Mouse (Mus musculus): ENCODE measurements around the gene Ttll13.

Ttll13 gene

DNA sequence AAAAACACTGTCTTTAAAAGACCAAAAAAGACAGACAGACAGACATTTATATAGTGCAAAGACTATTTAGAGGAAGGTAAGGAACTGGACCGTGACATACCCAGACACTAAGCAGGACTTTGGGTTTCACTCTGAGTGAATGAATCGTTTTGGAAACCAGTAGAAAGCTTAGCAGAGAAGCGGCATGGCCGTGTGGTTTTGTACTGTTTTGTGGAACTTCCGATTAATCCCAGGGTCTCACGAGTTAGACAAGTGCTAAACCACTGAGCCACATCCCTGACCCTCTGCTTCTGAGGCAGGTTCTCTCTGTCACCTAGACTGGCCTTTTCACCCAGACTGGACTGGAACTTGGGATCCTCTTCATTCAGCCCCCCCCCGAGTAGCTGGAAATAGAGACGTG, 31.7 kb upstream of the Ttll13 start:
- no peak for DNase-seq (ENCODE audit: low read depth)

DNA sequence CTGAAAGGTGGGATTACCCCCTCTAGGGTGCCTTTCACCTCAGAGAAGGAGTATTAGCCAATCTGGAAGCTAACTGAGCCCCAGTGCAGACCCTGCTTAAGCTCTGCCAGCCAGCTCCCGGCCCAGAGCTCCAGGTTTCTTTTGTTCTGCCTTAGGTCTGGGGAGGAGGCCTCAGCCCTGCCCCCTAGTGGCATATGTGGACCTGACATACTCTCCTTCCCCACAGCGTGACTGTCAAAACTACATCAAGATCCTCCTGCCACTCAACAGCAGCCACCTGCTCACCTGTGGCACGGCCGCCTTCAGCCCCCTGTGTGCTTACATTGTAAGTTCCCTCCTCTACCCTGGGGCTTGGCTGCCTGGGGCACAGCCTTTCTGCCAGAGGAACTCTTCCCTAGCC, 30.8 kb upstream of the Ttll13 start:
- DNase-seq (ENCODE audit: low read depth): peak; percentile 89

GRCm38 (mm10) chr7:80216566-80216965, 29.6 kb upstream of the Ttll13 start:
- DNase-seq (ENCODE audit: low read depth): no peak

DNA sequence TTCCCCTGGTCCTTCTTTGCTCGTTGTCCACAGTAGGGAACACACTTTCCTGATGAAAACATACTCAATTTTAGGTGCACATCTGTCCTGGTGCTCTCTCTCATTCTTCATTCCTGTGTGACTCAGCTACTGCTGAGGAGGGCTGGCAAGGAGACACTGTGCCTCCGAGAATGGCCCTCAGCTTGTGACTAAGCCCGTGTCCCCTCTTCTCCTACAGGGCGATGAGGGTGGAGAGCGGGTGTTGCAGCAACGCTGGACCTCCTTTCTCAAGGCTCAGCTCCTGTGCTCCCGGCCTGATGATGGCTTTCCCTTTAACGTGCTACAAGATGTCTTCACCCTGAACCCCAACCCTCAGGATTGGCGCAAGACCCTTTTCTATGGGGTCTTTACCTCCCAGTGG, 27.5 kb upstream of the Ttll13 start:
- no peak for DNase-seq (ENCODE audit: low read depth)

GRCm38 (mm10) chr7:80220237-80220797, 25.9 kb upstream of the Ttll13 start:
- DNase-seq (ENCODE audit: low read depth): no peak

DNA sequence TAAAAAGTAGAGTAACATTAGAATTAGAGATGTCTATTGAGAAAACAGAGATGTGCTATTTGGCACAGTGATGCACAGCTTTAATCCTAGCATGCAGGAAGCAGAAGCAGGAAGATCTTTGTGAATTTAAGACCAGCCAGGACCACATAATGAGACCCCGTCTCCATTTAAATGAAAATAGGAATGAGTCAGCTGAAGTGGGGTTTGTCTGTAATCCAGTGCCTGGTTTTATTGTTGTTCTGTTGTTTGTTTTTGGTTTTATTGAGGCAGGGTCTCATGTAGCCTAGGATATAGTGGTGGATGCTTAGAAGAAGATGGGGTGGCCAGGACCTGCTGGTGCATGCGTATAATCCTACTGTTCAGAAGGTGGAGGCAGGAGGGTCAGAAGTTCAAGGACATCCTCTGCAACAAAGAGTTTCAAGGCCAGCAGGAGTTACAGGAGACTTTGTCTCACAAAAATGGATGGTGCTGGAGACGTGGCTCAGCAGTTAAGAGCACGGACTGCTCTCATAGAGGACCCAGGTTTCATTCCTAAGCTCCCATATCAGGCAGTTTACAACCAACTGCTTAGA, 24.9 kb upstream of the Ttll13 start:
- no peak for DNase-seq (ENCODE audit: low read depth)

DNA sequence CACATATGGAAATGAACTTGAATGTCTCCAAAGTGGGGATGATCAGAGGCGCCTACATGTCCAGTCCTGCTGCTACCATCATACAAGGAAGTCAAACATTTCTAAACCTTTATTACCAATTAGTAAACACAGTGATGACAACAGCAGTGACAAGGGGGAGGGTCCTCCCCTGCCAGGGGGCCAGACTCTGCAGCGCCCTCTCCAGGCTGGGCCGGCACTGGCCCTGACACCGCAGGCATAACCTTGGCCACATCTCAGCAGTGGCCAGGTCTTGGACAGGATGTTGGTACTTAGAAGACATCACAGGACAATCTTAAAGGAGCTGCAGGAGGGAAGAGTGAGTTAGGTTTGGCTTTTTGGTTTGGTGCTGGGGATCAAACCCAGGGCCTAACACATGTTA, 19.1 kb upstream of the Ttll13 start:
- no peak for DNase-seq (ENCODE audit: low read depth)

- DNase-seq (ENCODE audit: low read depth): no peak
These were observed 16.0 kb upstream of the Ttll13 start for GRCm38 (mm10) chr7:80230196-80230595.

DNA sequence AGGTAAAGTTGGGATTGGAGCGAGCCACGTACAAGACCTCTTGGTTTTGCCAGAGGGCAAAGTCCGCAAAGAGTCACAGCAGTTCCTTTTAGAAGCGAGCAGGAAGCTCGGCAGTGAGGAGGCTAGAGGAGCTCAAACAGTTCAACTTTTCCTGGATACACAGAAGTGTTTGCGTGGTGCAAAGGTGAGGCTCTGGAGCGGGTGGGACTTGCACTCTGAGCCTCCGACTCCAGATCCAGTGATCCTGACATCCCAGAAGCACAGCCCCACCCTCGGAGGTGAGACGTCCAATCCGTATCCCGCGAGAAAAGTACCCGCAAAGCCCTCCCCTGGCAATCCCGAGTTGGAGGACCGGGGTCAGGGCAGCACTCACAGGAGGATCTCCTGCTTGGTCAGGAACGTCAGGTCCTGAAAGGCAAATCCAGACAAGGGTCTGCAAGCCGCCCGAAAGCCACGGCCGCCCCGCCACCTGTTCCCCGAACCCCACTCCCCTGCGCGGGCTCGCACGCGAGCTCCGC, 14.1 kb upstream of the Ttll13 start:
- DNase-seq (ENCODE audit: low read depth): peak; percentile 58

GRCm38 (mm10) chr7:80232489-80233029, 13.6 kb upstream of the Ttll13 start, which contains the start of the genes Cib1 and Gdpgp1:
TSS of gene Cib1 (minus strand) at chr7:80232813.
TSS of gene Gdpgp1 (plus strand) at chr7:80232865.
- peak; percentile 99 for DNase-seq (ENCODE audit: low read depth)

DNA sequence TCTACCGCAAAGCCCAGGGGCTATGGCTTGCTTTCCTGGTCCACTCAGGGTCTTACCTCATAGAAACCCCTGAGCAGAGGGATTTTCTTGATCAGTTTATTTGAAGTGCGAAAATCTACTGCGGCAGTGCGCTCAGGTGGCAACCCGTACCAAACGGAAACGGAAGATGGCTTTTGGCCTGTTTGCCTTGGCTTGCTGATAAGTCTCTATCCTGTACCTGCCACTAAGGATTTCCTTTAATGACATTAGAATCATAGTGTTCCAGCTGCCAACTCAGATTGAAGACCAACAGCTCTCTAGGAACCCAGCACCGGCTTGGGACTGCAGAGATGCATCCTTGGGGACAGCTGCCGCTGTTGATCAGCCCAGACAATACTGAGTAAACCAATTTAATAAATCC, 12.4 kb upstream of the Ttll13 start:
- peak; percentile 44 for DNase-seq (ENCODE audit: low read depth)

DNA sequence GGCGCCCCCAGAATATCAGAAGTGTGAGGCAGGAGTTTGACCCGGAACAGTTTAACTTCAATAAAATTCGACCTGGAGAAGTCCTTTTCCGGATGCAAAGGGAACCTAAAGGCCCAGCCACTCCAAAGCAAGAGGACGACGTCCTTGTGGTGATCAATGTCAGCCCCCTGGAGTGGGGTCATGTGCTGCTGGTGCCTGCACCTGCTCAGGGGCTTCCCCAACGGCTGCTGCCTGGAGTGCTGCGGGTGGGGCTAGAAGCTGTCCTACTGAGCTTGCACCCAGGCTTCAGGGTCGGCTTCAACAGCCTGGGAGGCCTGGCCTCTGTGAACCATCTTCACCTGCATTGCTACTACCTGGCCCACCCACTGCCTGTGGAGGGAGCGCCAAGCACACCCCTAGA, 7.6 kb upstream of the Ttll13 start:
- DNase-seq (ENCODE audit: low read depth): no peak

- no peak for DNase-seq (ENCODE audit: low read depth)
These were observed 4.5 kb upstream of the Ttll13 start for GRCm38 (mm10) chr7:80241661-80242060.

DNA sequence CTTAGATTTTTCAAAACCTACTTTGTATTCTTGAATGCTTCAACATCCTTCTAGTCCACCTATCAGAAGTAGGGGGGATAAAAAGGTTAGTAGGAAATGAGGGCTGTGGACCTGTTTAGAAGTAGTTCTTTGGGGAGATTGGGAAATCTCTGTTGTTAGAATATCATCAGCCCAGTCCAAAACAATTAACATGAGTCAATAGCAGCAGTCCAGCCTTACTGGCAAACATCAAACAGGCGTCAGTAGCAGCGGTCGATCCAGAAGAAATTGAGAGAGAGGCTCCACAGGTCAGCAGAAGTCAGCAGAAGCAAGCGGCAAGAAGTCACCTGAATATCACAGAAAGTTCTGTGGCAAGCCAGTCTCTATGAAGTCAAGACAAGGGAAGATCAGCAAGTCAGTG, 1.3 kb upstream of the Ttll13 start:
- DNase-seq (ENCODE audit: low read depth): no peak

DNA sequence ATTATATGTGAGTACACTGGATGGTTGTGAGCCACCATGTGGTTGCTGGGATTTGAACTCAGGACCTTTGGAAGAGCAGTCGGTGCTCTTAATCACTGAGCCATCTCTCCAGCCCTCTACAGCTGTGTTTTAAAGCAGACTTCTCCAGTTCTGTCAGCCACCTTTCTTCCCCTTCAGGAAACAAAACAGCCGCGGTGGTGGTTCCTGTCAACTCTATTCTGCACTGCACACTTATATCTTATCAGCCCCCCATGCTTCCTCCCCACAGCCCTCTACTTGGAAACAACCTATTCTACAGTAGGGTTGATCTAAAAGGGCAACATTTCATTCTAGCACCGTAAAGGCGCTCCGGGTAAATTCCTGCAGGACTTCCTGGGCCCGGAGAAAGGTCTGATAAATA, 683 bp downstream of the Ttll13 start:
- peak; percentile 47 for DNase-seq (ENCODE audit: low read depth)

DNA sequence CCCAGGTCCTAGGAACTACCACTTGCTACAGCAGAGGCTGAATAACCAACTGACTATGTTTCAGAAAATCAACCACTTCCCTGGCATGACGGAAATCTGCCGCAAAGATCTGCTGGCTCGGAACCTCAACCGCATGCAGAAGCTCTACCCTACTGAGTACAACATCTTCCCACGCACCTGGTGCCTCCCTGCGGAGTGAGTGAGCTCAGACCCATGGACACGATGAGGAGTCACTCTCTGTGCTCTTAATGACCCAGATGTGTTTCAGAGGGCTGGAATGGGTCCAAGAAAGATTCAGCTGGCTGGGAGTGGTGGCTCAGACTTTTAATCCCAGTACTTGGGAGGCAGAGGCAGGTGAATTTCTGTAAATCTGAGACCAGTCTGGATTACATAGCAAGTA, 6.3 kb downstream of the Ttll13 start:
- DNase-seq (ENCODE audit: low read depth): no peak

DNA sequence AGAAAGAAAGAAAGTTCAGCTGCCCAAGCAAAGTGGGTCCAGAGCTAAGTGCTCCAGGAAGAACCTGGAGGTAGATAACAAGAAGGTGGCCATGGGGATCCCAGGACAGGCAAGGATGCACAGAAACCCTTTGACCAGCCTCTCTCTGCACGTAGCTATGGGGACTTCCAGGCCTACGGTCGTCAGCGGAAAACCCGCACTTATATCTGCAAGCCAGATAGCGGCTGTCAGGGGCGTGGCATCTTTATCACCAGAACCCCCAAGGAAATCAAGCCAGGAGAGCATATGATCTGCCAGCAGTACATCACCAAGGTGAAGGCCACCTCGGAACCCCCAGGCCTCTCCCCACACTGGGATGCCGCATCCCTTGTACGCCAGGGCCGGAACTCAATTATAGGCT, 6.7 kb downstream of the Ttll13 start:
- DNase-seq (ENCODE audit: low read depth): peak; percentile 60

DNA sequence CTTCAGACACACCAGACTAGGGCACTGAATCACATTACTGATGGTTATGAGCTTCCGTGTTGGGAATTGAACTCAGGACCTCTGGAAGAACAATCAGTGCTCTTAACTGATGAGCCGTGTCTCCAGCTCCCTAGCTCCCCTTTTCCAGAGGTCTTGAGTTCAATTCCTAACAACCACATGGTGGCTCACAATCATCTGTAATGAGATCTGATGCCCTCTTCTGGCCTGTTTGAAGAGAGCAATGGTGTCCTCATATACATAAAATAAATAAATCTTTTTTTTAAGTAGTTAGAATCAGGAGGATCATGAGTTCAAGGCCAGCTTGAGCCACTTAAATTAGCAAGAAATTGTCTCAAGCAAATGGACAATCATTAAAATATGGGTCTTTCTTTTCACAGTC, 9.8 kb downstream of the Ttll13 start:
- peak; percentile 46 for DNase-seq (ENCODE audit: low read depth)

DNA sequence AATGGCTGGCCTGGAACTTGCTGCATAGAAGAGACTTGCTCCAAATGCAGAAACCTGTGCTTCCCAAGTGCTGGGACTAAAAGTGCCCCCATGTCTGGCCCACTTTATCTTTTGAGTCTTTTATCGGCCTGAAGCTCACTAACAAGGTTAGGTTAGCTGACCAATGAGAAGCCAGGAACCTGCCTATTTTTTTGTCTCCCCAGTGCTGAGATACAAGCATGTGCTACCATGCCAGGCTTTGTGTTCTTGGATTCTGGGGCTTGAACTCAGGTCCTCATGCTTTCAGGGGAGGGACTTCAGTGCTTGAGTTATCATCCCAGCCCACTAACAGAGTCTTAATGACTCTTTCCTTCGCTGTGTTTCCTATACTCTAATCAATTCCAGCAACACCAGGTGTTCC, 11.5 kb downstream of the Ttll13 start:
- no peak for DNase-seq (ENCODE audit: low read depth)

DNA sequence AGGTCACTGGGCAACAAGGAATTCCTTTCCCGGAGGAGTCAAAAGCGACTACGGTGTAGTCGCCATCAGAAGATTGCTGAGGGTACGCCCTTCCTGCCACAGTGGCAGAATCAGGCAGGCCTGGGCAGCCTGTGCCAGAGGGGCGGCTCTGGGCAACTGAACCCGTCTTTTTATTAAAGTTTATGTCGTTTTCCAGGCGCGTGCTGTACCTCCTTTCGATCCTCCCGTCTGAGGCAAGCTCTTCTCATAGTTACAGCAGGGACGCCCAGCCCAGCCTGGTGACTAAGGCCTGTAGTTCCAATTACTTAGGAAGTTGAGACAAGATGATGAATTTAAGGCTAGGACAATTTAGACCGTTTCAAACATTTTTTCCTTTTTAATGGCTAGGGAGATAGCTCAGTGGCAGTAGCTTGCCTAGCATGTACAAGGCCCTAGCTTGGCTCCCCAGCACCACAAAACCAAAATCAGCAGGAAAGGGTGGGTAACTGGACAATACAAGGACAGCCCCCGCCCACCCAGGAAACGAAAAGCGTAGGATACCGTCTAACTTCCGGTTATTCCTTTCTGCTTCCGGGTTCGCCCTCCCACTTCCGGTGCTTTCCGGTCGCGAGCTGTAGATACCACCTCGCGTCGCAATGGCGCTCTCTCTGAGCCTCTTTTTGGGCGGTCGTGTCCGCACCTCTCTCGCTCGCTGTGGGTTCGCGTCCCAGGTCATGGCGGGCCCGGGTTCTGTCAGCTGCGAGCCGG, 14.6 kb downstream of the Ttll13 start, which contains the start of gene Ngrn:
Gene Ngrn, plus strand, starts transcription at position 591 of the 747 bp plus-strand sequence.
- DNase-seq (ENCODE audit: low read depth): peak; percentile 93

GRCm38 (mm10) chr7:80261372-80261990, 15.3 kb downstream of the Ttll13 start:
- DNase-seq (ENCODE audit: low read depth): no peak

DNA sequence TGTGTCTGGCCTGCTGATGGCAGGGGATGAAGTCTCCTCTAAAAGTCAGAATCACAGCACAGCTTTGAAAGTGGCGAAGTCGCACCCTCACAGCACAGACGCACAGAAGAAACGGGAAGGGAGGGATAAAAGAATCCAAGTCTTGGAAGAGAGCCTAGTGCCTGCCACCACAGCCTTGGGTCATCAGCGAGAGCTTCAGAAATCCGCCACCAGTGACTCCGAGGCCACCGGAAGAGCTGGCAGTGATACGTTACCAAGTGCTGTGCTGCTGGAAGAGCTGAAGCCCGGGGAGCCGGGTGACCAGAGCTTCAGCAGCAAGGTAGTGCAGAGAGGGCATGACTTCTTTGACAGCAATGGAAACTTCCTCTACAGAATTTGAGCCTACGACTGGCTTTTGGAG, 18.4 kb downstream of the Ttll13 start:
- DNase-seq (ENCODE audit: low read depth): no peak

DNA sequence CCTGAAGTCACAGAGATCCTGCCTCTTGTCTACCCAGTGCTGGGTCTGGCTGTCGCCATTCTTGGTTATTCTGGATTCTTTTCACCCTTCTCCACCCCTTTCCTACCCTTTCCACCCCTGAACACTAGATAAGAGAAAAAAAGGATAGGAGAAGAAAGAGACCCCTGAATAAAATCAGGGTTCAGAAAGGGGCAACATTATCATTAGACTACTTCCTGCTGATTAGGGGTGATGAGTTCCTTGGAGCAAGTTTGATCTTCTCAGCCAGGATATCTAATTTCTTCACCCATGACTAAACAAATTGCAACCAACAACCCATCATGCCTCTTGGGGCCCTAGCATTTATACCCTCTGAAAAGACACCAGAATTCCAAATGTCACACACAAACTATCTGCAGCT, 21.6 kb downstream of the Ttll13 start:
- DNase-seq (ENCODE audit: low read depth): no peak
